Mouse (Mus musculus) stomach, postnatal 0 days (tissue): ENCODE data around the gene Fam161b. TPM values are rescaled to one million over a fixed set of nuclear protein-coding genes. Genes with fewer than 3 reads are reported as not detected.

ENCODE experiments used
- ATAC-seq: fragments of 200-750 bp; cut with Nextera tagmentation; 2 replicates; pipeline ENCODE4 v1.8.0; 2017; ENCODE audit not compliant: low FRiP score, low TSS enrichment
- DNase-seq: peaks from one replicate; pipeline ENCODE4 v3.0.0-alpha.2; 2016; ENCODE audit warnings: low spot score
- H3K27ac ChIP-seq: fragments of 300-500 bp; sonication (generic); replicated peaks from 2 replicates; pipeline ENCODE4 v1.5.1; 2014; ENCODE audit warnings: mild to moderate bottlenecking, control low read depth
- H3K27me3 ChIP-seq: fragments of 300-500 bp; sonication (generic); 2 replicates; pipeline ENCODE4 v1.6.1; 2014; ENCODE audit warnings: low read length; ENCODE audit not compliant: control insufficient read depth, insufficient read depth
- H3K36me3 ChIP-seq: fragments of 300-500 bp; sonication (generic); 2 replicates; pipeline ENCODE4 v1.6.1; 2014; ENCODE audit warnings: low read length, mixed read lengths; ENCODE audit not compliant: control insufficient read depth, insufficient read depth
- H3K4me1 ChIP-seq: fragments of 300-500 bp; sonication (generic); replicated peaks from 2 replicates; pipeline ENCODE4 v1.6.1; 2014; ENCODE audit warnings: antibody characterized with exemption; ENCODE audit not compliant: control insufficient read depth, insufficient read depth
- H3K4me2 ChIP-seq: fragments of 300-500 bp; sonication (generic); replicated peaks from 2 replicates; pipeline ENCODE4 v1.6.1; 2014; ENCODE audit warnings: low read depth, mild to moderate bottlenecking, control low read depth, moderate library complexity
- H3K4me3 ChIP-seq: fragments of 300-500 bp; sonication (generic); 2 replicates; pipeline ENCODE4 v1.5.1; 2014; ENCODE audit warnings: low read depth, low read length, control low read depth
- H3K9ac ChIP-seq: fragments of 300-500 bp; sonication (generic); 2 replicates; pipeline ENCODE4 v1.6.1; 2014; ENCODE audit warnings: mild to moderate bottlenecking, low read length, control low read depth, mixed read lengths
- H3K9me3 ChIP-seq: fragments of 300-500 bp; sonication (generic); 2 replicates; pipeline ENCODE4 v1.6.1; 2016; ENCODE audit warnings: low read length; ENCODE audit not compliant: control insufficient read depth
- CTCF ChIP-seq: IDR thresholded peaks from 2 replicates; pipeline ENCODE4 v1.5.1; 2016; ENCODE audit warnings: antibody characterized with exemption, low read depth, mild to moderate bottlenecking, moderate library complexity
- EP300 ChIP-seq: optimal IDR thresholded peaks from 2 replicates; pipeline ENCODE3; 2016; ENCODE audit warnings: antibody characterized with exemption
- WGBS: fragments of 180-500 bp; shearing (Covaris S2); extraction: QIAGEN DNeasy Blood & Tissue Kit; methylation state at CpG from one replicate; pipeline ENCODE4 v1.1.7; 2014; 5-methylcytosine and 5-hydroxymethylcytosine counted together
- polyA plus RNA-seq: library from polyadenylated mRNA; unstranded; fragments of >200 nt; fragmentation: Nextera tagmentation; extraction: Ambion mirVana; gene quantifications from 2 replicates; pipeline ENCODE4 v1.2.1, GENCODE M21; 2015

Gene Fam161b
- polyA plus RNA-seq, 1 experiment from 2014 or later = 0.72 TPM

- Histone ChIP-seq H3K4me3 (no peak overlapping the region), H3K36me3 (no peaks in the 10 kb centered on the region), H3K4me1 (no peaks in the 10 kb centered on the region; the same call in 1 of the 2 replicates), H3K27me3 (no peaks in the 10 kb centered on the region), H3K9ac (no peak overlapping the region), H3K4me2 (no peak overlapping the region), H3K27ac (no peak overlapping the region), H3K9me3 (no peaks in the 10 kb centered on the region)
- no peak for ATAC-seq
- DNase-seq = no peak
- no peak for TF ChIP-seq EP300
- TF ChIP-seq CTCF = no peak
- 84% methylated on average over 8 of the region's 8 CpGs for WGBS
Observed at GRCm38 (mm10) chr12:84388097-84388496, 26.5 kb upstream of the Fam161b start.

DNA sequence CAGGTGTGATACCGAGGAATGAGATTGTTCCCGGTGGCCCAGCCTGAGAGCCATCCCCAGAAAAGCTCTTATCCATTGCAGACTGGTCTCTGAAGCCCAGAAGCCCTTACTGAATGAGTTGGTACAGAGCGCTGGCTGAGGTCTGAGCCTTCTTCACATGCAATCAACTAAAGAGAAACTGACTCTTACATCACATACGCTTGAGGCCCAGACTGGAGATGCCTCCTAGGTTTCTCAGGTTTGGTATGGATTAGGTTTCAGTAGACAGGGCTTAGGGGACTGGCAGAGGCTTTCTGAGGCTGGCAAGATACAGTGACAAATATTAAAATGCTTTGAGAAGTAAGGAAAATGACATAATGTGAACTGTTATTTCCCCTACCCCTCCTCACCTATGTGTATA lies 23.8 kb upstream of the Fam161b start:
- Histone ChIP-seq H3K4me3 (no peak overlapping the region), H3K27me3 (no peaks in the 10 kb centered on the region), H3K4me1 (no peaks in the 10 kb centered on the region; the same call in 1 of the 2 replicates), H3K9ac (no peak overlapping the region), H3K36me3 (no peaks in the 10 kb centered on the region), H3K4me2 (no peak overlapping the region), H3K9me3 (no peaks in the 10 kb centered on the region), H3K27ac (peak overlapping the region; percentile 86)
- ATAC-seq (no peak), DNase-seq (no peak)
- WGBS = 83% methylated on average over 4 of the region's 4 CpGs
- TF ChIP-seq EP300 = no peak
- no peak for TF ChIP-seq CTCF

GRCm38 (mm10) chr12:84384644-84385081 lies 23.0 kb upstream of the Fam161b start:
- H3K4me1 ChIP-seq = no peaks in the 10 kb centered on the region; the same call in 1 of the 2 replicates
- H3K27ac ChIP-seq = peak overlapping the region; percentile 86
- no peak overlapping the region for H3K9ac ChIP-seq
- TF ChIP-seq CTCF (no peak), EP300 (peak; percentile 95)
- H3K27me3 ChIP-seq = no peaks in the 10 kb centered on the region
- no peak overlapping the region for H3K4me2 ChIP-seq
- H3K36me3 ChIP-seq = no peaks in the 10 kb centered on the region
- H3K9me3 ChIP-seq = no peaks in the 10 kb centered on the region
- 54% methylated on average over 5 of the region's 5 CpGs for WGBS
- peak; percentile 95 for ATAC-seq
- DNase-seq = peak; percentile 79
- no peak overlapping the region for H3K4me3 ChIP-seq

DNA sequence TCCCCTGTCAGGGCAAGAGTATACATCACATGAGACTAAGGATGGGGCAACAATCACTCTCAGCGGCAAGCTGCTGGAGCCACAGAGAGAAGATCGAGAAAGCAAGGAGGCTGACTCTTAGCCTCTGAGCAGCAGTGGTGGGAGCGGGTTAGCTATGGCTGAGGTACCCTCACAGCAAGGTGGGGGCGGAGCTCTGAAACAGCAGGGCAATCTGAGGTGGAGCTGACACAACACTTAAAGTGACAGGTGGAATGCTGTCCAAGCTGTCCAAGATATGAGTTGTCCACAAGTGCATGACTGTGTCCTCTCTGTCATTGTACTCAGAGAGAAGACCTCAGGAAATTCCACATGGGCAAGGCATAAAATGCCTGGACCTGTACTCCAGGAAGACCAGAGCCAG lies 20.7 kb upstream of the Fam161b start:
- Histone ChIP-seq H3K36me3 (no peaks in the 10 kb centered on the region), H3K27ac (no peak overlapping the region), H3K9ac (no peak overlapping the region), H3K4me1 (no peaks in the 10 kb centered on the region; the same call in 1 of the 2 replicates), H3K4me2 (no peak overlapping the region), H3K4me3 (no peak overlapping the region), H3K27me3 (no peaks in the 10 kb centered on the region), H3K9me3 (no peaks in the 10 kb centered on the region)
- no peak for DNase-seq
- 91% methylated on average over 4 of the region's 4 CpGs for WGBS
- TF ChIP-seq CTCF = no peak
- TF ChIP-seq EP300 = no peak
- ATAC-seq = no peak

GRCm38 (mm10) chr12:84373831-84374481 lies 12.3 kb upstream of the Fam161b start:
- ATAC-seq (no peak), DNase-seq (no peak)
- no peaks in the 10 kb centered on the region for H3K27me3 ChIP-seq
- no peak overlapping the region for H3K4me3 ChIP-seq
- no peak overlapping the region for H3K27ac ChIP-seq
- 74% methylated on average over 6 of the region's 6 CpGs for WGBS
- H3K4me1 ChIP-seq = no peaks in the 10 kb centered on the region
- H3K4me2 ChIP-seq = no peak overlapping the region
- TF ChIP-seq EP300 = no peak
- TF ChIP-seq CTCF = no peak
- no peaks in the 10 kb centered on the region for H3K9me3 ChIP-seq
- H3K36me3 ChIP-seq = peaks cover 19% of the 10 kb centered on the region
- no peak overlapping the region for H3K9ac ChIP-seq

DNA sequence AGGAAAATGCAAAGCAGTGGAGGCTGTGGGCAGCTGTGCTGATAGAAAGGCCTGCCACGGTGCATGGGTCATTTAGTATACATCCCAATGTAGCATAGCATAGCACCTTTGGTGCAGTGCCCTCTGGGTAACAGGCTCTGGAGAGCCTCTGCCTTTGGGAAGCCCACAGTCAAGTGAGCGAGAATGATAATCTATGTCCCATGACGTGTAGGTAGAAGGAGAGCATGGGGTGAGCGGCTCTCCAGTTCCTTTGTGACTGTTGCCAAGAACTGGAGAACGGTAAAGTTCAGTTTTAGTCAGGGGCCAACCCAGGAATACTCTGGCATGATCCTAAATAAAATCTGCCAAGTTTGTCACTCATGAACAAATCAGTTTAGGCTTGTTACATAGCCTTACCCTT lies 10.0 kb upstream of the Fam161b start:
- TF ChIP-seq EP300 = no peak
- no peak for TF ChIP-seq CTCF
- H3K27me3 ChIP-seq = no peaks in the 10 kb centered on the region
- no peak overlapping the region for H3K9ac ChIP-seq
- peaks cover 20% of the 10 kb centered on the region for H3K36me3 ChIP-seq
- no peak overlapping the region for H3K4me2 ChIP-seq
- DNase-seq (no peak), ATAC-seq (no peak)
- H3K4me3 ChIP-seq = no peak overlapping the region
- 91% methylated on average over 5 of the region's 5 CpGs for WGBS
- no peaks in the 10 kb centered on the region for H3K9me3 ChIP-seq
- no peak overlapping the region for H3K27ac ChIP-seq
- H3K4me1 ChIP-seq = no peaks in the 10 kb centered on the region
